Mouse (Mus musculus) cerebellum, adult 2 months (tissue): ENCODE measurements around the gene Odf2l.

Source experiments
- CTCF ChIP-seq: fragments of 200-500 bp; IDR thresholded peaks from 2 replicates; pipeline ENCODE4 v1.5.1; 2011; ENCODE audit warnings: low read depth, mild to moderate bottlenecking, control low read depth, low read length, moderate library complexity, borderline replicate concordance; ENCODE audit not compliant: insufficient read depth
- POLR2A ChIP-seq: fragments of 200-500 bp; IDR thresholded peaks from 2 replicates; pipeline ENCODE4 v1.6.1; 2011; ENCODE audit warnings: low read length, control low read depth, borderline replicate concordance; ENCODE audit not compliant: insufficient read depth

DNA sequence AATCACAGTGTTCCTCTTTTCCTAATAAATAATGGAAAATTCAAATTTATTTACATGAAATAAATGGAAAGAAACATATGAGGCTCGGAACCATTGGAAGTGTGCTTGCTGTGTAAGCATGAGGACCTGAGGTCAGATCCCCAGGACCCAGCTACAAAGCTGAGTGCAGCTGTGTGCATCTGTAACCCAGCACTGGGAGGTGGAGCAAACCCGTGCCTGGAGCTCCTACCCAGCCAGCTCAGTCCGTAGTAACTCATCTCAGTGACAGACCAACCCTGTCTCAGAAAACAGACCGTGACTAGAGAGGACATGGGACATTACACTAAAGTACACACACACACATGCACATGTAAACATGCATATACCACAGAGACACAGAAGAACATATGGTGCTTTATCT, 21.8 kb downstream of the Odf2l start:
- no peak for TF ChIP-seq CTCF
- no peak for TF ChIP-seq POLR2A
